Mouse (Mus musculus): ENCODE measurements at regions not wholly inside any gene's neighbourhood (a gene's known extent, or its start where the extent isn't known, plus 50 kb on each side); places are given as distances from the start of the nearest gene placed in this dataset.

DNA sequence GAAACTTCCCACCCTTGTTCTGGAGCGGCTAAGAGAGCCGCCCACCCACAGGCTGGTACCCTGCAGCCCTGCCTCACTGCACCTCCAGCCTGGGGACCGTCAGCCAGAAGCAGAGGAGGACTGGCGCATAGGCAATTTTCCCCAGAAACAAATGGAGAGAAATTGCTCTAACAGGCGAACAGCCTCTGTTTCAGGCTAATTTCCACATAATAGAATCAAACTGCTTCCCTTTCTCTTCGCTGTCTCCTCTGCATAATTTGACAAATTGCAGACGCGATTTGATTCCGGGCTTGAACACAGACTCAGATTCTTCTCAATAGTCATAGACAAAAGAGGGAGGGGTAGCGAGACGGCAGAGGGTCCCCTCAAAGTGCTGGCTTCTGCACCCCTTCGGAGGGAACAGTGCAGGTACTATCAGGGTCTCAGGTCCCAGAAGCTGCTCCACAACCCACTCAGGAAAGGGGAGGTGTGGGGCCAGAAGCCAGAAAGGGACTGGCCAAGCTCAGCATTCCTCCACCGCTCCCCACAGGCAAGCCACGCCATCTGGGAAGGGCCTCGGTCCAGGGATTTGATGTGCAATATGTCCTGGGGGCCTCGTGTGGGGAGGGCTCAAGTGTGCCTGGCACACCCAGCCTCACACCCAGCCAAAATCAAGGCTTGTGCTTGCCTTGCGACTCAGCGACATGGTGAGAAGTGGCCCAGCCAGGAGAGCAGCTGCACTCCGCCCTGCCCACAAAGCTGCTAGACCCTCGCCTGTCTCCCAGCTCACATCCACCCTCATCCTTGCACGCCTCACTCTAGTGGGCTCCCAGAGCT is 53.7 kb upstream of the A530016L24Rik start:
- TF ChIP-seq HCFC1 (IDR thresholded peaks at IDR 0.05; ENCODE audit: borderline replicate concordance, insufficient read depth, low read length) = no peak
- no peak for TF ChIP-seq ZNF384 (IDR thresholded peaks at IDR 0.05; ENCODE audit: low read depth, low read length)
- TF ChIP-seq ZC3H11A (IDR thresholded peaks at IDR 0.05; ENCODE audit: borderline replicate concordance, low read depth, low read length) = no peak
- no peak for TF ChIP-seq CHD2 (IDR thresholded peaks at IDR 0.05; ENCODE audit: low read depth, low read length)

Data from ES-E14 (cell line).